Mouse (Mus musculus) cerebellum, adult 9-11 months (tissue): ENCODE data around the gene Ube2z.

ENCODE experiments used
- DNase-seq: peaks from one replicate; pipeline ENCODE4 v3.0.0; 2022

Ube2z gene

GRCm38 (mm10) chr11:96050854-96051253, 14.3 kb downstream of the Ube2z start:
- no peak for DNase-seq

- DNase-seq: no peak
Observed at GRCm38 (mm10) chr11:96049939-96050338, 15.2 kb downstream of the Ube2z start.

GRCm38 (mm10) chr11:96047469-96048373, 17.5 kb downstream of the Ube2z start:
- DNase-seq: no peak

GRCm38 (mm10) chr11:96046793-96047192, 18.4 kb downstream of the Ube2z start:
- DNase-seq: no peak

- DNase-seq: no peak
Observed at GRCm38 (mm10) chr11:96046028-96046427, 19.2 kb downstream of the Ube2z start.

- no peak for DNase-seq
Observed at GRCm38 (mm10) chr11:96044803-96045567, 20.2 kb downstream of the Ube2z start.

GRCm38 (mm10) chr11:96038560-96038959, 26.6 kb downstream of the Ube2z start:
- DNase-seq: no peak

GRCm38 (mm10) chr11:96037499-96037898, 27.7 kb downstream of the Ube2z start:
- DNase-seq: no peak

GRCm38 (mm10) chr11:96035133-96035532, 30.1 kb downstream of the Ube2z start:
- peak; percentile 42 for DNase-seq

GRCm38 (mm10) chr11:96034596-96035052, 30.6 kb downstream of the Ube2z start, which contains the start of gene Snf8:
TSS of gene Snf8 (plus strand) at chr11:96034885.
- DNase-seq: peak; percentile 93

GRCm38 (mm10) chr11:96034116-96034515, 31.1 kb downstream of the Ube2z start:
- DNase-seq: no peak

- no peak for DNase-seq
Observed at GRCm38 (mm10) chr11:96033264-96033663, 31.9 kb downstream of the Ube2z start.

- no peak for DNase-seq
Observed at GRCm38 (mm10) chr11:96031701-96032100, 33.5 kb downstream of the Ube2z start.

- no peak for DNase-seq
Observed at GRCm38 (mm10) chr11:96030571-96030970, 34.6 kb downstream of the Ube2z start.

- no peak for DNase-seq
Observed at GRCm38 (mm10) chr11:96028130-96028529, 37.1 kb downstream of the Ube2z start.

- no peak for DNase-seq
Observed at GRCm38 (mm10) chr11:96020622-96021021, 44.6 kb downstream of the Ube2z start.

- no peak for DNase-seq
Observed at GRCm38 (mm10) chr11:96017941-96018351, 47.2 kb downstream of the Ube2z start.

GRCm38 (mm10) chr11:96015421-96015820, 49.8 kb downstream of the Ube2z start:
- no peak for DNase-seq

- DNase-seq: no peak
Observed at GRCm38 (mm10) chr11:96011982-96012381, 53.2 kb downstream of the Ube2z start.

GRCm38 (mm10) chr11:96008827-96009226, 56.4 kb downstream of the Ube2z start:
- no peak for DNase-seq

- no peak for DNase-seq
Observed at GRCm38 (mm10) chr11:96007516-96008235, 57.5 kb downstream of the Ube2z start.

- DNase-seq: peak; percentile 6
Observed at GRCm38 (mm10) chr11:96006852-96007515, 58.2 kb downstream of the Ube2z start.
